Mouse (Mus musculus) cerebellum, adult 2 months (tissue): ENCODE data around the gene Epb41.

Experiments
- CTCF ChIP-seq: fragments of 200-500 bp; IDR thresholded peaks from 2 replicates; pipeline ENCODE4 v1.5.1; 2011; ENCODE audit warnings: low read depth, mild to moderate bottlenecking, control low read depth, low read length, moderate library complexity, borderline replicate concordance; ENCODE audit not compliant: insufficient read depth
- POLR2A ChIP-seq: fragments of 200-500 bp; IDR thresholded peaks from 2 replicates; pipeline ENCODE4 v1.6.1; 2011; ENCODE audit warnings: low read length, control low read depth, borderline replicate concordance; ENCODE audit not compliant: insufficient read depth

GRCm38 (mm10) chr4:131993792-131994191 is 81.3 kb downstream of the Epb41 start:
- no peak; the same call in 1 of the 2 replicates for TF ChIP-seq CTCF
- no peak for TF ChIP-seq POLR2A
